11 mouse cellular contexts compared by ENCODE assay signal in the genomic region with DNA sequence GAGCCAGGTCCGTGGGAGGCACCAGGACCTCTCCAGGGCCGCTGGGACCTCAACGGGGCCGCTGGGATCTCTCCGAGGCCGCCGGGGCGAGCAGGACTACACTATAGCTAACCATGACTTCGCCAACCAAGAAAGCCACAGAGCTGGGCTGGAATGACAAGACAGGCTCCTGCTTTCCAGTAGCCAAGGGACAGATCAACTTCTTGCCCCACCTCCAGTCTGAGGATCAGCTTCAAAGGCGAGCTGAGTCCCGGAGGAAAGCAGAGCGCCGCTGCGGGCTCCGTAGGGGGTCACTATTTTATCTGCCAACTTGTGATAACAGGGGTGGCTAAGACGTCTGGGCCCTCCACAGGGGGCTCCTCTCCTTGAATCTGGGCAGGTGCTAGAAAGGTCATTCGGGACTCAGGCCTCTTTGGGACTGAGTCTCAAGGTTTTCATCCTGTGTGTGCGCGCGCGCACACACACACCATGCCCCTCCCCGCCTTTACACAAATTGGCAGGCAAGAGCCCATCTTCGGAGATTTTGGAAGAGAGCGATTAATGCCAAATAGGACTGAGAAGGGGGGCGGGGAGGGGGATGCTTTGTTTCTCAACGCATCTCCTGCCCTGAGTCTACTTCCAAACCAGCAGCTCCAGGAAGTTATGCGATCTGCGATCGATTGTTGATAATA. TPM values are rescaled to one million over a fixed set of nuclear protein-coding genes. Genes with fewer than 3 reads are reported as not detected.
DNase-seq lines count a peak whose midpoint lies in the region; ATAC-seq and TF ChIP-seq lines count a peak whose summit lies in the region.
"Had no signal": no experiment of that assay in that cellular context is flagged by ENCODE, and none has a peak within 500 bp of the region (broad histone marks: within the 10 kb centered on the region; RNA-seq: fewer than 3 reads in every experiment).

No protein-coding gene starts in this region.

- 0 out of 2 replicates have a peak overlapping the region, but pooled peaks have one; percentile 3 for H3K4me3 ChIP-seq in kidney, embryonic 15.5 days (replicated peaks)
- peak overlapping the region; percentile 18 for H3K4me3 ChIP-seq in embryonic facial prominence, embryonic 14.5 days (ENCODE audit: low read depth, low read length)
- H3K4me3 ChIP-seq in limb, embryonic 11.5 days (ENCODE audit: low read depth, low read length), result peak overlapping the region; percentile 16
- peak overlapping the region; percentile 18 for H3K4me3 ChIP-seq in neural tube, embryonic 13.5 days
- no peak overlapping the region for H3K4me3 ChIP-seq in left cerebral cortex, adult 2 months

- H3K36me3 ChIP-seq in kidney, embryonic 15.5 days, result no peaks in the 10 kb centered on the region
- H3K36me3 ChIP-seq in embryonic facial prominence, embryonic 14.5 days (ENCODE audit: control insufficient read depth, insufficient read depth, low read length), result no peaks in the 10 kb centered on the region
- H3K36me3 ChIP-seq in limb, embryonic 11.5 days (ENCODE audit: control insufficient read depth, insufficient read depth, low read length), result no peaks in the 10 kb centered on the region; the same call in 1 of the 2 replicates
- no peaks in the 10 kb centered on the region for H3K36me3 ChIP-seq in neural tube, embryonic 13.5 days

- DNase-seq in kidney, adult 9 months, result no peak
- peak; percentile 51 for DNase-seq in embryonic facial prominence, embryonic 14.5 days (ENCODE audit: low spot score)
- DNase-seq in limb, embryonic 11.5 days (ENCODE audit: low spot score), result peak; percentile 73
- no peak for DNase-seq in spleen, adult 12 weeks (ENCODE audit: low spot score)
- DNase-seq in urinary bladder, postnatal 10 days (ENCODE audit: low spot score), result no peak
- no peak for DNase-seq in left cerebral cortex, adult 2 months (ENCODE audit: extremely low spot score in 1 of 2, low spot score in 2 of 2)
- DNase-seq: cerebellum, adult 9-11 months; kidney, adult 11 months; thymus, postnatal 36 days had no signal

- peaks cover 81% of the 10 kb centered on the region for H3K27me3 ChIP-seq in kidney, embryonic 15.5 days
- H3K27me3 ChIP-seq in embryonic facial prominence, embryonic 14.5 days (replicated peaks; ENCODE audit: control insufficient read depth, insufficient read depth, low read length), result peaks cover 68% of the 10 kb centered on the region
- peaks cover 6% of the 10 kb centered on the region; the same call in 1 of the 2 replicates for H3K27me3 ChIP-seq in limb, embryonic 11.5 days (ENCODE audit: control insufficient read depth, insufficient read depth, low read length)
- H3K27me3 ChIP-seq in neural tube, embryonic 13.5 days, result peaks cover 86% of the 10 kb centered on the region

- H3K9me3 ChIP-seq in kidney, embryonic 15.5 days (replicated peaks), result no peaks in the 10 kb centered on the region
- no peaks in the 10 kb centered on the region for H3K9me3 ChIP-seq in embryonic facial prominence, embryonic 14.5 days (ENCODE audit: control insufficient read depth, low read length)
- H3K9me3 ChIP-seq in limb, embryonic 11.5 days (ENCODE audit: control insufficient read depth, low read length), result no peaks in the 10 kb centered on the region
- H3K9me3 ChIP-seq in neural tube, embryonic 13.5 days, result no peaks in the 10 kb centered on the region

- no peak overlapping the region for H3K4me2 ChIP-seq in kidney, embryonic 15.5 days
- H3K4me2 ChIP-seq in embryonic facial prominence, embryonic 14.5 days (ENCODE audit: low read depth, low read length), result peak overlapping the region; percentile 44
- peak overlapping the region; percentile 39 for H3K4me2 ChIP-seq in limb, embryonic 11.5 days (ENCODE audit: low read depth, severe bottlenecking)
- H3K4me2 ChIP-seq in neural tube, embryonic 13.5 days, result peak overlapping the region; percentile 41

- under 1% methylated on average over 29 of the region's 29 CpGs for WGBS in kidney, embryonic 15.5 days
- WGBS in embryonic facial prominence, embryonic 14.5 days, result 2% methylated on average over 28 of the region's 29 CpGs
- WGBS in limb, embryonic 11.5 days, result under 1% methylated on average over 29 of the region's 29 CpGs
- under 1% methylated on average over 29 of the region's 29 CpGs for WGBS in neural tube, embryonic 13.5 days

- no peak overlapping the region for H3K9ac ChIP-seq in kidney, embryonic 15.5 days
- H3K9ac ChIP-seq in embryonic facial prominence, embryonic 14.5 days (ENCODE audit: low read depth, low read length), result peak overlapping the region; percentile 5; the same call in 1 of the 2 replicates
- H3K9ac ChIP-seq in limb, embryonic 11.5 days (ENCODE audit: low read length), result peak overlapping the region; percentile 17; the same call in 1 of the 2 replicates
- H3K9ac ChIP-seq in neural tube, embryonic 13.5 days, result no peak overlapping the region

- no peak overlapping the region for H3K27ac ChIP-seq in kidney, embryonic 15.5 days
- 0 out of 2 replicates have a peak overlapping the region, but pooled peaks have one; percentile 7 for H3K27ac ChIP-seq in embryonic facial prominence, embryonic 14.5 days (replicated peaks; ENCODE audit: low read depth, low read length)
- peak overlapping the region; percentile 75 for H3K27ac ChIP-seq in limb, embryonic 11.5 days (replicated peaks; ENCODE audit: low read depth, low read length)
- no peak overlapping the region for H3K27ac ChIP-seq in neural tube, embryonic 13.5 days (replicated peaks)
- H3K27ac ChIP-seq in left cerebral cortex, adult 2 months, result no peak overlapping the region

- ATAC-seq in kidney, embryonic 15.5 days (replicated peaks; ENCODE audit: low FRiP score), result 0 out of 2 replicates have a peak, but pooled peaks have one; percentile 20
- ATAC-seq in embryonic facial prominence, embryonic 14.5 days (ENCODE audit: low read depth), result no peak
- ATAC-seq in limb, embryonic 11.5 days (ENCODE audit: insufficient number of reproducible peaks, low FRiP score, low TSS enrichment, low read depth), result peak; percentile 54; the same call in 1 of the 2 replicates
- 0 out of 2 replicates have a peak, but pooled peaks have one; percentile 9 for ATAC-seq in neural tube, embryonic 13.5 days (ENCODE audit: low read depth)

- TF ChIP-seq CTCF in left cerebral cortex, adult 2 months (IDR thresholded peaks at IDR 0.05), result no peak

- H3K4me1 ChIP-seq in kidney, embryonic 15.5 days, result peaks cover 16% of the 10 kb centered on the region
- H3K4me1 ChIP-seq in embryonic facial prominence, embryonic 14.5 days (ENCODE audit: control insufficient read depth, insufficient read depth, low read length), result peaks cover 20% of the 10 kb centered on the region; the same call in 1 of the 2 replicates
- peaks cover 28% of the 10 kb centered on the region for H3K4me1 ChIP-seq in limb, embryonic 11.5 days (ENCODE audit: control insufficient read depth, insufficient read depth, low read length)
- H3K4me1 ChIP-seq in neural tube, embryonic 13.5 days (replicated peaks), result peaks cover 17% of the 10 kb centered on the region

- intact Hi-C loops in left cerebral cortex, adult 2 months (cut with DNase I), result loop anchor here (5.0 to 10.0 kb wide), 2 partner anchors 294 to 558 kb away; no protein-coding TSS in a partner anchor

RNA-seq across cellular contexts. Expression of gene Rsrc1, which starts 10.4 kb away (rescaled TPM):
- polyA plus RNA-seq in kidney, embryonic 15.5 days (2015; fragmentation: Nextera tagmentation; extraction: Ambion mirVana), result 31.2 and 32.1 TPM in 2 replicates
- 36.6 and 37.0 TPM in 2 replicates for polyA plus RNA-seq in embryonic facial prominence, embryonic 14.5 days (2014; fragmentation: Nextera tagmentation; extraction: Ambion mirVana)
- 62.7 and 64.9 TPM in 2 replicates for polyA plus RNA-seq in limb, embryonic 11.5 days (2014; fragmentation: Nextera tagmentation; extraction: Ambion mirVana)
- 34.5 and 39.0 TPM in 2 replicates for polyA plus RNA-seq in neural tube, embryonic 13.5 days (2015; fragmentation: Nextera tagmentation; extraction: Ambion mirVana)
- 10 to 100 TPM; 36.3 to 37.2 TPM for total RNA-seq in left cerebral cortex, adult 2 months (2021)

RNA-seq across cellular contexts. Expression of gene Shox2, which starts 10.8 kb away (rescaled TPM):
- polyA plus RNA-seq in kidney, embryonic 15.5 days (2015; fragmentation: Nextera tagmentation; extraction: Ambion mirVana), result 1.3 and 1.7 TPM in 2 replicates
- 17.8 and 18.6 TPM in 2 replicates for polyA plus RNA-seq in embryonic facial prominence, embryonic 14.5 days (2014; fragmentation: Nextera tagmentation; extraction: Ambion mirVana)
- polyA plus RNA-seq in limb, embryonic 11.5 days (2014; fragmentation: Nextera tagmentation; extraction: Ambion mirVana), result 144 and 163 TPM in 2 replicates
- 18.6 and 18.9 TPM in 2 replicates for polyA plus RNA-seq in neural tube, embryonic 13.5 days (2015; fragmentation: Nextera tagmentation; extraction: Ambion mirVana)
- not detected for total RNA-seq in left cerebral cortex, adult 2 months (2021)

Comparison
In these comparisons a context has a peak if more than half of its experiments do, and no peak if none do; other contexts are left out.
1. H3K27ac ChIP-seq: peak in embryonic facial prominence, embryonic 14.5 days (single experiment) and limb, embryonic 11.5 days (single experiment); none in kidney, embryonic 15.5 days (single experiment), neural tube, embryonic 13.5 days (single experiment) and left cerebral cortex, adult 2 months (single experiment).
2. H3K9ac ChIP-seq: peak in embryonic facial prominence, embryonic 14.5 days (single experiment) and limb, embryonic 11.5 days (single experiment); none in kidney, embryonic 15.5 days (single experiment) and neural tube, embryonic 13.5 days (single experiment).
3. DNase-seq: peak in embryonic facial prominence, embryonic 14.5 days (single experiment) and limb, embryonic 11.5 days (single experiment); none in kidney, adult 9 months (single experiment), spleen, adult 12 weeks (single experiment), urinary bladder, postnatal 10 days (single experiment) and left cerebral cortex, adult 2 months (0 of 2).